Mouse (Mus musculus): ENCODE results near the gene Grm5. TPM values are rescaled to one million over a fixed set of nuclear protein-coding genes. Genes with fewer than 3 reads are reported as not detected.
A peak's percentile ranks its signal among the peaks of the same experiment; 100 is the strongest.

Grm5 gene
- polyA plus RNA-seq, 1 experiment from 2014 or later = 0.08 TPM

DNA sequence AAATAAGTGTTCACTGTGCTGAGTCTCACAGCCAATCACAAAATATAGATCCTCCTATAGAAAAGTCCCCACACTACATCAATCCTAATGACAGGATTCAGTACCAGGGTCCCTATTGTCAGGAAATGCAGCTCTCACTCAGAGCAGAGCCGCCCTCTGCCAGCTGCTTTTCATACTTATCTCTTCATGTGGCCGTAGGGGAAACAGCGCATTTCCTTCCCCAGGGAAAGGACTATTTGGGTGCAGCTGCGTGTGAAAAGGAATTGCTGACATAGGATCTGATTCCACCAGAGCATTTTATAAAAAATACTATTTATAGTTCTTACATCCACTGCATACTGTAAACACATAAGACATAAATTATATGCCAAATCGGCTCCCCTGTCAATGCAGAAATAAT, 354.3 kb downstream of the Grm5 start:
- WGBS = 33% methylated on average over 5 of the region's 5 CpGs
- Histone ChIP-seq H3K36me3 (ENCODE audit: control insufficient read depth, insufficient read depth, low read length) (no peaks in the 10 kb centered on the region), H3K4me3 (ENCODE audit: low read depth, low read length) (no peak overlapping the region), H3K4me2 (no peak overlapping the region), H3K4me1 (replicated peaks; ENCODE audit: control insufficient read depth, insufficient read depth, low read length) (no peaks in the 10 kb centered on the region), H3K9me3 (ENCODE audit: control insufficient read depth, low read length) (no peaks in the 10 kb centered on the region), H3K9ac (ENCODE audit: low read depth, low read length) (no peak overlapping the region), H3K27me3 (replicated peaks; ENCODE audit: control insufficient read depth, insufficient read depth, low read length) (no peaks in the 10 kb centered on the region), H3K27ac (ENCODE audit: low read depth, low read length) (no peak overlapping the region)
- peak; percentile 56; the same call in 1 of the 2 replicates for ATAC-seq (replicated peaks; ENCODE audit: low FRiP score)
- no peak for DNase-seq (ENCODE audit: low spot score)

DNA sequence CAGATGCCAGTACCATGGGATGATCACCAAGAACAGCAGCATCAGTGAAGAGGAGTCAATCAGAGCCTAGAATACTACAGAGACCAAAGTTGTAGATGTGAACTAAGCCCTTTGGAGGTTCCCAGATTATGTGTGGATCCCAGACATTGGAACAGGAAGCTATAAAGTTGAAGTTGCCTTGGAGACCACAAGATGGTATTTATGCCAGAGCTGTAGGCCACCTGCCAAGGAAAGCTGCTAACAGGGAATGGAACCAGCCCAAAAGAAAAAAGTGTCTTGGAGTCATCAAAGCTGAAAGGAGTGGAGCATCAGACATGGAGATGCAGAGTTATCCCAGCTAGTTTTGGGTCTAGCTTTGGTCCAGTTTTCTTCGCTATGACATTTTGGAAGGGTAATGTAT, 366.2 kb downstream of the Grm5 start:
- H3K27ac ChIP-seq (ENCODE audit: low read depth, low read length) = no peak overlapping the region
- WGBS = 88% methylated on average over 1 of the region's 1 CpGs
- H3K4me1 ChIP-seq (replicated peaks; ENCODE audit: control insufficient read depth, insufficient read depth, low read length) = no peaks in the 10 kb centered on the region
- no peak overlapping the region for H3K9ac ChIP-seq (ENCODE audit: low read depth, low read length)
- ATAC-seq (replicated peaks; ENCODE audit: low FRiP score) (no peak), DNase-seq (ENCODE audit: low spot score) (no peak)
- no peaks in the 10 kb centered on the region for H3K36me3 ChIP-seq (ENCODE audit: control insufficient read depth, insufficient read depth, low read length)
- H3K9me3 ChIP-seq (ENCODE audit: control insufficient read depth, low read length) = no peaks in the 10 kb centered on the region
- no peak overlapping the region for H3K4me2 ChIP-seq
- no peaks in the 10 kb centered on the region for H3K27me3 ChIP-seq (replicated peaks; ENCODE audit: control insufficient read depth, insufficient read depth, low read length)
- H3K4me3 ChIP-seq (ENCODE audit: low read depth, low read length) = no peak overlapping the region

DNA sequence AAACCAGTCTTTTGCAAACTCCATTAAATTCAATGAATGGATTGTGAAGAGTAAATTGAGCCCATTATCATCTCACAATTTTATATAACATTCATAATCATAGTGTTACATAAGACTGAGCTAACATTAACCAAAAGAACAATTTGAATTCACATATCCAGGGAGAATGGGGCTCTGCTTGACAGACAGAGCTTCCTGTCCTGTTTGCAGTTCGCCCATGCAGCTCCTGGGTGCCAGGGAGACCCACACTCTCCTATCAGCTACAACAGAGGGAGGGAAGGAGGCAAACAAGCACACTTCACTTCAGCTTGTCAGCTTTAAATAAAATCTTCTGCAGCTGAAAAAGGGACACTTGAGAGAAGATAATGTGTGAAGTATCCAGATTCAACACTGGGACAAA, 389.2 kb downstream of the Grm5 start:
- WGBS = 16% methylated on average over 1 of the region's 1 CpGs
- no peak for DNase-seq (ENCODE audit: low spot score)

DNA sequence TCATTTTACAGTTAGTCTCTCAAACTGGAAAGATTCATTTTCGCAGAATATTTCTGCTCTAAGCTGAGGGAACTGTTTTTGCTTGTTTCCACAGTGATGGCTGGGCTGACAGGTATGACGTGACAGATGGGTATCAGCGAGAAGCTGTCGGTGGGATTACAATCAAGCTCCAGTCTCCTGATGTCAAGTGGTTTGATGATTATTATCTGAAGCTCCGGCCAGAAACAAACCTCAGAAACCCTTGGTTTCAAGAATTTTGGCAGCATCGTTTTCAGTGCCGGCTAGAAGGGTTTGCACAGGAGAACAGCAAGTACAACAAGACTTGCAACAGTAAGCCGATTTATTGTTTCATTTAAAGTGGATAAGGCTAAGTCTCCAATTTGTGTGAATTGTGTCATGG, 391.1 kb downstream of the Grm5 start:
- H3K27me3 ChIP-seq (replicated peaks; ENCODE audit: control insufficient read depth, insufficient read depth, low read length) = no peaks in the 10 kb centered on the region
- 77% methylated on average over 8 of the region's 8 CpGs for WGBS
- ATAC-seq (replicated peaks; ENCODE audit: low FRiP score) = no peak
- no peak for DNase-seq (ENCODE audit: low spot score)
- H3K9me3 ChIP-seq (ENCODE audit: control insufficient read depth, low read length) = no peaks in the 10 kb centered on the region
- H3K4me3 ChIP-seq (ENCODE audit: low read depth, low read length) = no peak overlapping the region
- no peaks in the 10 kb centered on the region for H3K36me3 ChIP-seq (ENCODE audit: control insufficient read depth, insufficient read depth, low read length)
- no peaks in the 10 kb centered on the region for H3K4me1 ChIP-seq (replicated peaks; ENCODE audit: control insufficient read depth, insufficient read depth, low read length)
- no peak overlapping the region for H3K4me2 ChIP-seq
- H3K27ac ChIP-seq (ENCODE audit: low read depth, low read length) = no peak overlapping the region
- no peak overlapping the region for H3K9ac ChIP-seq (ENCODE audit: low read depth, low read length)

More for the DNA sequence above, 389.2 kb downstream of the Grm5 start:
- Histone ChIP-seq H3K27me3 (replicated peaks; ENCODE audit: control insufficient read depth, insufficient read depth, low read length) (no peaks in the 10 kb centered on the region), H3K36me3 (ENCODE audit: control insufficient read depth, insufficient read depth, low read length) (no peaks in the 10 kb centered on the region), H3K9ac (ENCODE audit: low read depth, low read length) (no peak overlapping the region), H3K4me1 (replicated peaks; ENCODE audit: control insufficient read depth, insufficient read depth, low read length) (no peaks in the 10 kb centered on the region), H3K4me2 (no peak overlapping the region), H3K9me3 (ENCODE audit: control insufficient read depth, low read length) (no peaks in the 10 kb centered on the region), H3K4me3 (ENCODE audit: low read depth, low read length) (no peak overlapping the region), H3K27ac (ENCODE audit: low read depth, low read length) (no peak overlapping the region)
- ATAC-seq (replicated peaks; ENCODE audit: low FRiP score) = no peak

DNA sequence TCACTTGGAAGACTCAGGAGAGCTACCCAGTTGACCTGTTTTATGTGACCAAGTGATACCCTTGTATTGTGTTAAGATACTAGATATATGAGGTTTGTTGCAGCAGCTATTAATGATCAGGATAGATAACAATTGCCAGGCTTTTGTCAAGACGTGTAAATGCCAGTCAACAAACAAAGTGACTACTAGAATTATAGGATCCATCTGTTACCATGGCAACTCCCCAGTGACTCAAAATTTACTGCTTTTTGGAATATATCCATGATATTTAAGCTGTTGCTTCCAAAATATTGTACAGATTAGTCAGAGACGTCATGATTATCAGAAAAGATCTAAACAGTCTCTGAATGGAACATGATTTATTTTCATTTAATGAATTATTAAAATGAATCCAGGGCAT, 399.5 kb downstream of the Grm5 start:
- Histone ChIP-seq H3K4me1 (replicated peaks; ENCODE audit: control insufficient read depth, insufficient read depth, low read length) (no peaks in the 10 kb centered on the region), H3K9ac (ENCODE audit: low read depth, low read length) (no peak overlapping the region), H3K4me3 (ENCODE audit: low read depth, low read length) (no peak overlapping the region), H3K27ac (ENCODE audit: low read depth, low read length) (no peak overlapping the region), H3K4me2 (no peak overlapping the region), H3K9me3 (ENCODE audit: control insufficient read depth, low read length) (no peaks in the 10 kb centered on the region), H3K27me3 (replicated peaks; ENCODE audit: control insufficient read depth, insufficient read depth, low read length) (no peaks in the 10 kb centered on the region), H3K36me3 (ENCODE audit: control insufficient read depth, insufficient read depth, low read length) (no peaks in the 10 kb centered on the region)
- ATAC-seq (replicated peaks; ENCODE audit: low FRiP score) = no peak
- no peak for DNase-seq (ENCODE audit: low spot score)
- WGBS = 84% methylated on average over 2 of the region's 2 CpGs

DNA sequence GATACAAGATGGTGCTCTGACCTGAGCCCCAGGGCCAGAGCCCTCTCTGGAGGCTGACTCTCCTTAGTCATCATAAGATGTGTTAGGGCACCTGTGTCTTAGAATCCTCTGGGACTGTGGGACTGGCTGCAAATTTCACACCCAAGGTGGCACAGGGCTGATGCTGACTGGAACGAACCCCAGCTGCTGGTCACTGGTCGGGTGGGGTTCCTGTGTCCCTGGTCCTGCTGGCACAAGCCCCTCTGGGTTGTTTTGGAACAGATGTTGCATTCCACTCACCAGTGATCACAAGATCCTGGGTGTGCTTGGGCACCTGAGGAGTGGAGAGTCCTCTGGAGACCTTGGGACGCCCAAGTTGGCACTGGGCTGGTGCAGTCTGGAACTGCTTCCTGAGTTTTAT, 430.5 kb downstream of the Grm5 start:
- no peak overlapping the region for H3K4me2 ChIP-seq
- whole genome bisulfite sequencing = 79% methylated on average over 3 of the region's 3 CpGs
- H3K27ac ChIP-seq (ENCODE audit: low read depth, low read length) = no peak overlapping the region
- H3K9ac ChIP-seq (ENCODE audit: low read depth, low read length) = no peak overlapping the region
- ATAC-seq (replicated peaks; ENCODE audit: low FRiP score) (no peak), DNase-seq (ENCODE audit: low spot score) (no peak)
- no peaks in the 10 kb centered on the region for H3K9me3 ChIP-seq (ENCODE audit: control insufficient read depth, low read length)
- no peaks in the 10 kb centered on the region for H3K4me1 ChIP-seq (replicated peaks; ENCODE audit: control insufficient read depth, insufficient read depth, low read length)
- H3K27me3 ChIP-seq (replicated peaks; ENCODE audit: control insufficient read depth, insufficient read depth, low read length) = no peaks in the 10 kb centered on the region
- H3K36me3 ChIP-seq (ENCODE audit: control insufficient read depth, insufficient read depth, low read length) = no peaks in the 10 kb centered on the region
- no peak overlapping the region for H3K4me3 ChIP-seq (ENCODE audit: low read depth, low read length)

DNA sequence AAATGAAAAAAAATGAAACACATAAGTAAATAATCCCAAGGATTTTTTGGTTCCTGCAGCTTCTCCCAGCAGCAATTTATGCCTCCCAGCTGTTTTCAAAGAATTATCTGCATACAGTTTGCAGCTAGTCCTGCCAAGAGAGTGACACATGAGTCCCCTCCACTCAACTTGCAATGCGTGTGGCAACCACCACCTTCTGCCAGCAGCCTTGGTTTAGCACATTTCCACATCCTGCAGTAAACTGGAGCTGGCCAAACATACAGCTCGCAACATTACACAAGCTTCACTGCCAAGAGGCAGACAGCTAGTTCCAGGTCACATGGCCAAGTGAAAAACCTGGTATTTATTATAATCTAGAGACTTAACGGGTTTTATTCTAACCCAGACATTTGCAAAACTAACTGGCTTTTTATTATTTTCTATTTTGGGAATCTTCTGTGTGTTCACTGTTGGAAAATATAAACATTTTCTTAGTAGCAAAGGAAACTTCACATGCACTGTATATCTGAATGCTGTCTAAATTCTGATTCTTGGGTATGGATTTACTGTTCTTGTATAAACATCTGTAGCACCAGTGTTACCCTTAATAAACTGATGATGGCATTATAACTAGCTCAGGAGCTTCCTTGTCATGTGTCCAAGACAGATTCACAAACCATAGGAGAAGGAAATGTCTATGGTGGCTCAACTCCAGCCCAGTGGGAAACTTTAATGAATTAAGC, 443.6 kb downstream of the Grm5 start:
- H3K27me3 ChIP-seq (replicated peaks; ENCODE audit: control insufficient read depth, insufficient read depth, low read length) = no peaks in the 10 kb centered on the region
- ATAC-seq (replicated peaks; ENCODE audit: low FRiP score) (no peak), DNase-seq (ENCODE audit: low spot score) (no peak)
- no peak overlapping the region for H3K9ac ChIP-seq (ENCODE audit: low read depth, low read length)
- no peak overlapping the region for H3K4me3 ChIP-seq (ENCODE audit: low read depth, low read length)
- H3K4me2 ChIP-seq = no peak overlapping the region
- H3K4me1 ChIP-seq (replicated peaks; ENCODE audit: control insufficient read depth, insufficient read depth, low read length) = no peaks in the 10 kb centered on the region
- 71% methylated on average over 3 of the region's 3 CpGs for WGBS
- H3K36me3 ChIP-seq (ENCODE audit: control insufficient read depth, insufficient read depth, low read length) = no peaks in the 10 kb centered on the region
- no peaks in the 10 kb centered on the region for H3K9me3 ChIP-seq (ENCODE audit: control insufficient read depth, low read length)
- no peak overlapping the region for H3K27ac ChIP-seq (ENCODE audit: low read depth, low read length)

DNA sequence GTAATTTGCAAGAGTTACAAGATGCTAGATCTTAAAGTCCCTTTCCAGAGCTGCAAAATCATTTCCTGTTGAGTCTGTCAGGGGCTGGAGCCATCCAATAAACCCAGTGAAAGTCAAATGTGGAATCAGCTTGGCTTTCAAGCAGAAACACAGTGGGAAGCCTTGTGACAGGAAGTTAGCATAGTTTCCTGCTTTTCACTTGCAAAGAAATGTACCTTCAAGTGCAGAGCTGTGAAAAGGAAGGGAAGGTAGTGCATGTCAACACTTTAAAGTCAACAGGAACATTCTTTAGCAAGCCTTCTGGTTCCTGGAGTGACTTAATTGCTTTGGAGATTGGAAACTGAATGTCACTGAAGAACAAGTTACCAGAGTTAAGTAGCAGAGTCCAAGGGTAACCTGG, 463.4 kb downstream of the Grm5 start:
- H3K4me3 ChIP-seq (ENCODE audit: low read depth, low read length) = no peak overlapping the region
- no peaks in the 10 kb centered on the region for H3K27me3 ChIP-seq (replicated peaks; ENCODE audit: control insufficient read depth, insufficient read depth, low read length)
- H3K27ac ChIP-seq (ENCODE audit: low read depth, low read length) = no peak overlapping the region
- H3K36me3 ChIP-seq (ENCODE audit: control insufficient read depth, insufficient read depth, low read length) = no peaks in the 10 kb centered on the region
- no peaks in the 10 kb centered on the region for H3K9me3 ChIP-seq (ENCODE audit: control insufficient read depth, low read length)
- no peak overlapping the region for H3K4me2 ChIP-seq
- no peak for ATAC-seq (replicated peaks; ENCODE audit: low FRiP score)
- no peak for DNase-seq (ENCODE audit: low spot score)
- no peak overlapping the region for H3K9ac ChIP-seq (ENCODE audit: low read depth, low read length)
- no peaks in the 10 kb centered on the region for H3K4me1 ChIP-seq (replicated peaks; ENCODE audit: control insufficient read depth, insufficient read depth, low read length)

DNA sequence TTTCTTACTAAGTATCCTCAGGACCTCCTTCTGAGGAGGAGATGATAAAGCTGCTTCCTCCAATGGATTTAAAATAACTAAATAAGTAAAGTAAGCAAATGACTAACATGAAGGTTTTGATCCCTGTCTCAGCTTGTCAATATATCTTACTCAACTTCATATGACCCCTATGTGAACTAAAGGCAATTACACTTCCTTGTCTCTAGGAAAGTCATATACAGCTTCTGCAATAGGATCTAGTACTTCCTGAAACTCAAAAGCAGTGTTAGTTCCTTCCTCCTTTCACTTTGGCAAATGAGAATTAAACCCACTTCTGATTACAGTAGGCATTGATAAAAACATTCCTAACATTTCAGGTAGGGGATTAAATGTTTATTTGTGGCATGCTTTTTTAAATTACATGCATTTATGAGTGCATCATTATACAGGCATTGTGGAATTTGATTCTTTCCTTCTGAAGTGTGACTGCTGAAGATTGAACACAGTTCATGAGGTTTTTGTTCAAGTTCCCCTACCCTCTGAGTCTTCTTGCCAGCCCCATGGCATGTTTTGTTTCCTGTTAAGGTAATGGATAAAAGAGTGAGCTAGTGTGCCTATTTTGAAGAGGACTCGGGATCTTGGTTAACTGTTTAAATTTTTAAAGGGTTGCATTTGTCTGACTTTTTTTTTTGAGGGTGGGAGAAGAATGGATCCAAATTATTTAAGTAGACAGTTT, 470.4 kb downstream of the Grm5 start:
- H3K36me3 ChIP-seq (ENCODE audit: control insufficient read depth, insufficient read depth, low read length) = no peaks in the 10 kb centered on the region
- no peak overlapping the region for H3K4me2 ChIP-seq
- no peak overlapping the region for H3K27ac ChIP-seq (ENCODE audit: low read depth, low read length)
- ATAC-seq (replicated peaks; ENCODE audit: low FRiP score) = no peak
- no peak overlapping the region for H3K4me3 ChIP-seq (ENCODE audit: low read depth, low read length)
- no peak overlapping the region for H3K9ac ChIP-seq (ENCODE audit: low read depth, low read length)
- H3K4me1 ChIP-seq (replicated peaks; ENCODE audit: control insufficient read depth, insufficient read depth, low read length) = no peaks in the 10 kb centered on the region
- no peaks in the 10 kb centered on the region for H3K9me3 ChIP-seq (ENCODE audit: control insufficient read depth, low read length)
- H3K27me3 ChIP-seq (replicated peaks; ENCODE audit: control insufficient read depth, insufficient read depth, low read length) = no peaks in the 10 kb centered on the region
- no peak for DNase-seq (ENCODE audit: low spot score)
- 70% methylated on average over 1 of the region's 1 CpGs for WGBS

Data from liver, embryonic 11.5 days (tissue).